Mouse (Mus musculus): ENCODE results near the gene Dennd4a. TPM values are rescaled to one million over a fixed set of nuclear protein-coding genes. Genes with fewer than 3 reads are reported as not detected.

Gene Dennd4a
- polyA plus RNA-seq, 1 experiment from 2014 or later: 7.6 TPM

DNA sequence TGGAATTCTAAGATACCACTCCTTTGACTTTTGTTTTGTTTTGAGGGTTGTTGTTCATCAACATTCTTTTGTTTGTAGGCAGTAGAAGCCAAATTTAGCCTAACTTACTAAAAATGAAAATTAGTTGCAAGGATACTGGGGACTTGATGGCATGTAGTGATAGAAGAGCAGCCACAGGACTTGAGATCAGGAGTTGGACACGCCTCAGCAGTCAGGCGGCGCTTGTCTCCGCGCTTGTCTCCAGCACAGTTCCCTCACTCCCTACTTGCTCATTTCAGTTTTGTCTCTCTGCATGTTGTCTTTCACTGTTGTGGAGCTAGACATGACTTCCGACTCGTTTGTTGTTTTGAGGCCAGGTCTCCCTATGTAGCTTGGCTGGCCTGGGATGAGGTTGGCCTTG lies 11.1 kb downstream of the Dennd4a start:
- WGBS: 92% methylated on average over 7 of the region's 7 CpGs
- ATAC-seq (ENCODE audit: insufficient number of reproducible peaks, low FRiP score, low TSS enrichment, low read depth): no peak
- Histone ChIP-seq H3K4me3 (no peak overlapping the region), H3K27me3 (no peaks in the 10 kb centered on the region), H3K4me2 (no peak overlapping the region), H3K36me3 (no peaks in the 10 kb centered on the region), H3K4me1 (no peaks in the 10 kb centered on the region), H3K27ac (no peak overlapping the region), H3K9ac (no peak overlapping the region), H3K9me3 (no peaks in the 10 kb centered on the region)

DNA sequence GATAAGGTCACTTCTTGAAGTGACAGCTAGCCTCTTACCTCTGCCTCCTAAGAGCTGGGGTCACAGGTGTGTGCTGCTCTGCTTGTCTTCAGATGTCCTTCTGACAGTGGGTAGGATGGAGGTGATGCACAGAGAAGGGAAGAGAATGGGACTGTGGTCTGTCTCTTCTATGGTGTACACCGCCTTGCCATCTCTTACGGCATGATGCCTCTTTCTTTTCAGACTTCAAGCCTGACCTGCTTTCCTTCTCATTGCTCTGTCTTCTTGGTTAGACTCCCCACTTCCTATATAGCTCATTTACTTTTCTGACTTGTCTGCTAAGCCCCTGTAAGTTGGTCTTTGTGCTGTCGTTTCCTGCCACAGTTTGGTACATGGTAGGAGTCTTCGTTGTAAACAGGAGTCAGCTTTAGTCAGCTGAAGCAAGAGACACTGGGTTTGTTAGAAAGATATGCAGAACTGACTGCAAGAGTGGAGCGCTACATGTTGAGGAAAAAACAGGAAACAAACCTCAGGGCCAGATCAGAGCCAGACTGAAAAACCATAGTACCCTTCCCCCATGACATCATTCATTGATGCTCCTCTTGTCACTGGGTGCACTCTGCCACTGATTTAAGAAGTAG lies 13.4 kb downstream of the Dennd4a start:
- H3K4me3 ChIP-seq: no peak overlapping the region
- H3K36me3 ChIP-seq: no peaks in the 10 kb centered on the region
- WGBS: 79% methylated on average over 5 of the region's 5 CpGs
- no peak overlapping the region for H3K27ac ChIP-seq
- ATAC-seq (ENCODE audit: insufficient number of reproducible peaks, low FRiP score, low TSS enrichment, low read depth): no peak
- H3K4me2 ChIP-seq: no peak overlapping the region
- no peaks in the 10 kb centered on the region for H3K27me3 ChIP-seq
- no peaks in the 10 kb centered on the region for H3K4me1 ChIP-seq
- no peak overlapping the region for H3K9ac ChIP-seq
- no peaks in the 10 kb centered on the region for H3K9me3 ChIP-seq

DNA sequence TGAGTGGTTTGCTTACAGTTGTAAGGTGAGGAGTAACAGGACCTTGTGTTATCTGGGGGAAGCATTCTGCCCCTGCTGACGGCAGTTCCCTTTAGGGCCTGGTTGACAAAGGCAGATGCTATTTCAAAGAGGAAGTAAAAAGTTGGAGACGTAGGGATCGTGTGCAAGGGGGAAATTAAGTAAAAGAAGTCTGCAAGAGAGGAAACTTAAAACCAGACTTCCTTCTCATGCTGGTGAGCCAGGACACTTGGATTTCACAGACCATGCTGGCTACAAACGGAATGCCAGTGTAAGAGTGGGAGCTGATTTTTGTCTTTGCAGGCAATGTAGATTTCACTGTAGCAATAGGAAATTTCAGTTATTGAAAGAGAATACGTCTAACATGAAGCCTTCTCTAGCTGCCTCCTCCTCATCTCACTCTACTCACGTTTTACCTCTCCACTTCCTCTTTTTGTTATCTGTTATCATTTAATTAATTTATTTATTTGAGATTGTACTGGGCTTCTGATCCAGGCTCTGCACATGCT lies 19.0 kb downstream of the Dennd4a start:
- no peak for ATAC-seq (ENCODE audit: insufficient number of reproducible peaks, low FRiP score, low TSS enrichment, low read depth)
- WGBS: 44% methylated on average over 6 of the region's 6 CpGs
- no peak overlapping the region for H3K4me3 ChIP-seq

DNA sequence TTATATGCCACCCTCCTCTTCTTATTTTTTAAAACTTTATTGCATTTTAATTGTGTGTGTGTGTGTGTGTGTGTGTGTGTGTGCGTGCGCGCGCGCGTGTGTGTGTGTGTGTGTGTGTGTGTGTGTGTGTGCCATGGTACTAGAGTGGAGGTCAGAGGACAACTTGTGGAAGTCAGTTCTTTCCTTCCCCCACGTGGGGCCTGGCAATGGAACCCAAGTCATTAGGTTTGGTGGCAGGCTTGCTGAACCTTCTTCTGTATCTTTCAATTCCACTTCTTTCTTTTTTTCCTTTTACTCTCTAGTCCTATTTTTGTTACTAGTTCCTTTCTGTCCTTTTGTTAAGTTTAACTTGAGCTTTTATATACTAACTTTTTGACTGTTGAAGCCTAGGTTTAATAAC lies 19.5 kb downstream of the Dennd4a start:
- 87% methylated on average over 7 of the region's 7 CpGs for WGBS
- H3K9me3 ChIP-seq: no peaks in the 10 kb centered on the region
- H3K27me3 ChIP-seq: no peaks in the 10 kb centered on the region
- no peak overlapping the region for H3K4me3 ChIP-seq
- H3K4me2 ChIP-seq: no peak overlapping the region
- H3K4me1 ChIP-seq: no peaks in the 10 kb centered on the region
- ATAC-seq (ENCODE audit: insufficient number of reproducible peaks, low FRiP score, low TSS enrichment, low read depth): no peak
- H3K9ac ChIP-seq: no peak overlapping the region
- no peak overlapping the region for H3K27ac ChIP-seq
- H3K36me3 ChIP-seq: no peaks in the 10 kb centered on the region

More for the DNA sequence above, 19.0 kb downstream of the Dennd4a start:
- H3K4me2 ChIP-seq: no peak overlapping the region
- no peak overlapping the region for H3K27ac ChIP-seq
- H3K9me3 ChIP-seq: no peaks in the 10 kb centered on the region
- no peaks in the 10 kb centered on the region for H3K4me1 ChIP-seq
- no peak overlapping the region for H3K9ac ChIP-seq
- H3K36me3 ChIP-seq: no peaks in the 10 kb centered on the region
- no peaks in the 10 kb centered on the region for H3K27me3 ChIP-seq

DNA sequence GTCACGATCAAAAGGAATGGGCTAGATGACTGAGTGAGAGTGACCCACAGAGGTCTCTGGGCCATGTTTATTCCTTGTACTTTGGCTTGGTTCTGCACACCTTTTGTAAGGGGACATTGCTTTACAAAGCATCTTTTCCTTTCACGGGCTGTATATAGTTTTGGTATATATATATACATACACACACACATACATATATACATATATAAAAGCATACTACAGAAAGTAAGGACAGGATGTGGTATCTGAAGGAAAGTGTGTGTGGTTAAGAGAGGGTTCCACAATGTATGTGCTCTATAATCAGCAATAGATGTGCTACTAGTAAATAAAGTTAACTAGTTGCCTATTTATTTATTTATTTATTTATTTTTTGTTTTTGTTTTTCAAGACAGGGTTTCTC lies 20.6 kb downstream of the Dennd4a start:
- Histone ChIP-seq H3K4me3 (no peak overlapping the region), H3K9me3 (no peaks in the 10 kb centered on the region), H3K36me3 (no peaks in the 10 kb centered on the region), H3K4me2 (no peak overlapping the region), H3K9ac (no peak overlapping the region), H3K4me1 (no peaks in the 10 kb centered on the region), H3K27ac (no peak overlapping the region), H3K27me3 (no peaks in the 10 kb centered on the region)
- WGBS: 91% methylated on average over 2 of the region's 2 CpGs
- no peak for ATAC-seq (ENCODE audit: insufficient number of reproducible peaks, low FRiP score, low TSS enrichment, low read depth)

DNA sequence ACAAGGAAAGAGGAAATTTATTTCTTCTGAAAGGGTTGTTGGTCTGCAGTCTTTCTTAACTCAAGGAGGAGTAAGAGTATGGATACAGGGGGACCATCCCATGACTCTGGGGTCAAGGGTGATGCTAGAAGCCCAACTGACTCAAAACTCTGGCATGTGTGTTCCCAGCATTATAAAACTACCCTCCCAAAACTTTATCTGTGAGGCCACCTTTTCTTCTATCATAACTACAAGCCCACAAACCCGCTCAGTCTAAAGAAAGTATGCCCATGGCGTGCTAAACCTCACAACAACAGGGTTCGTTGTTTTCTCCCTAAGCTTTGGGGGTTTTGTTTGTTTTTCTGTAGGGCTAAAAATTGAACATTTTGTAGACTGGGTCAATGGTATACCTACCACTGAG lies 23.3 kb downstream of the Dennd4a start:
- Histone ChIP-seq H3K9ac (no peak overlapping the region), H3K4me1 (no peaks in the 10 kb centered on the region), H3K9me3 (no peaks in the 10 kb centered on the region), H3K27ac (no peak overlapping the region), H3K4me3 (no peak overlapping the region), H3K27me3 (no peaks in the 10 kb centered on the region), H3K4me2 (no peak overlapping the region), H3K36me3 (0 out of 2 replicates have a peak, but pooled peaks cover 2% of the 10 kb centered on the region)
- 95% methylated on average over 3 of the region's 3 CpGs for WGBS
- no peak for ATAC-seq (ENCODE audit: insufficient number of reproducible peaks, low FRiP score, low TSS enrichment, low read depth)

DNA sequence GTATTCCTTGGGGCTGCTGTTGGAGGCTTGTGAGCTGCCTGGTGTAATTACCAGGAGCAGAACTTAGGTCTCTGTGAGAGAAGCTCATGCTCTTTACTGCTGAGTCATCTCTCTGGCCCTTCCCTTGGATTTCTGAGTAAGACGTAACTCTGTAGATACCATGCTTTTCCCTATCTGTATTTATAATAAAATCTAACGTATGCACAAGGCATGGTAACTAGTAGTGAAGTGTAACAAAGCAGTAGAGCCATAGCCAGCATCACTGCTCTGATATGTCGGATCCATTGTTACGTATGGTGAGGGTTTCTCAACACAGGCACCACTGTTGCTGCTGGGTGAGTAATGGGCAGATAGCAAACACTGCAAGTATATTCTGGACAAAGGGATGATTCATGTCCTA lies 34.2 kb downstream of the Dennd4a start:
- WGBS: 87% methylated on average over 4 of the region's 4 CpGs
- Histone ChIP-seq H3K9ac (no peak overlapping the region), H3K27ac (no peak overlapping the region)

DNA sequence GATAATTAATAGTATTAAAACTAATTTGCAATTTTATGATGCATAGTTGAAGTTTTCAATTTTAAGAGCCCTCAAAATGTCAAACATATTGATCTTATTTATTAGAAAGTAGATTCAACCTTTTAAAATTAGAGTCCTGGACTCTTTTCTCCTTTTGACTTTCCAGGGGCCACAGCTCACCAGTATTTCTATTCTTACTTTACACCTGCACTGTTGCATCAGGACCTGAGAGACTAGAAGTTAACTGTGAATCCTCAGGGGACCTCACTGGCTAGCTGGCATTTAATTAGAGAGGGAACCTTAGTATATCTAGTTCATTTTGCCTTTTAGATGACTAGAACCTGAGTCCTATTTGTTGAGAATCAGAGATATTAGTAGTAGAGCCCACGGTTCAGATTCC lies 38.4 kb downstream of the Dennd4a start:
- Histone ChIP-seq H3K36me3 (0 out of 2 replicates have a peak, but pooled peaks cover 5% of the 10 kb centered on the region), H3K4me2 (no peak overlapping the region), H3K4me3 (no peak overlapping the region), H3K27me3 (no peaks in the 10 kb centered on the region), H3K27ac (no peak overlapping the region), H3K9ac (no peak overlapping the region), H3K4me1 (no peaks in the 10 kb centered on the region), H3K9me3 (no peaks in the 10 kb centered on the region)
- ATAC-seq (ENCODE audit: insufficient number of reproducible peaks, low FRiP score, low TSS enrichment, low read depth): no peak
- WGBS: 96% methylated on average over 1 of the region's 1 CpGs

More for the DNA sequence above, 34.2 kb downstream of the Dennd4a start:
- no peaks in the 10 kb centered on the region for H3K27me3 ChIP-seq
- H3K9me3 ChIP-seq: no peaks in the 10 kb centered on the region
- H3K4me3 ChIP-seq: no peak overlapping the region
- H3K4me2 ChIP-seq: no peak overlapping the region
- peaks cover 15% of the 10 kb centered on the region; the same call in 1 of the 2 replicates for H3K36me3 ChIP-seq
- no peak for ATAC-seq (ENCODE audit: insufficient number of reproducible peaks, low FRiP score, low TSS enrichment, low read depth)
- no peaks in the 10 kb centered on the region for H3K4me1 ChIP-seq

DNA sequence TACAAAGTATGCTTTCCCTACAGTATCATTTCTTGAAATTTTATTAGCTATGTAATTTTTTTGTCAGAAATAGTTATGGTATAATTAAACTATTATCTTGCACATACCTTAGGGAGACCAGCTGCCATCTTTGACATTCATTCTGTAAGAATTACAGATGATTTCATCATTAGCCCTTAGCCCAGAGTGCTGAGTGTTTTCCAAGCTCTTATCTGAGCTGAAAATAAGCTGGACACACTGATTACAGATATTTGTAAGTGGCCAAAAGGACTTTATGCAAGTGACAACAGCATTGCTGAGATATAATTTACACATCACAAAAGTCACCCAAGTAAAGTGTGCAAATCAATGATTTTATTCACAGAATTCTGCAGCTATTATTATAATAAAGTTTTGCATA lies 48.9 kb downstream of the Dennd4a start:
- Histone ChIP-seq H3K4me3 (no peak overlapping the region), H3K4me2 (no peak overlapping the region), H3K9me3 (no peaks in the 10 kb centered on the region), H3K36me3 (peaks cover 10% of the 10 kb centered on the region; the same call in 1 of the 2 replicates), H3K4me1 (no peaks in the 10 kb centered on the region), H3K9ac (no peak overlapping the region), H3K27me3 (no peaks in the 10 kb centered on the region), H3K27ac (no peak overlapping the region)
- ATAC-seq (ENCODE audit: insufficient number of reproducible peaks, low FRiP score, low TSS enrichment, low read depth): no peak

DNA sequence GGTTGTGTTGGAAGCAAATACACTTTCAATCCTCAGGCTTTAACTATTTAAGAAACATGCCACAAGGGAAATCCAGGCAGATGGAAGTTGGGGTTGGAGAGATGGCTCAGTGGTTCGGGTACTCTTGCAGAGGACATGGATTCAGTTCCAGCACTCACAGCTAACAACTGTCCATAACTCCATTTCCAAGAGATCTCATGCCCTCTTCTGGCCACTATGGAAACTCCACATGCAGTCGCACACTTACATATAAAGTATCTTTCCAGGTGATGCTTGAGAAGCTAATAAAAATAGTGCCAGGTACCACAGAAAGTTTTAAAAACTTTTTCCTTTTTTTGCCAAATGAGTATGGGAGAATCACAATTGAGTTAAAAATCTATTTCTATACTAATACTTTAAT lies 51.5 kb downstream of the Dennd4a start:
- ATAC-seq (ENCODE audit: insufficient number of reproducible peaks, low FRiP score, low TSS enrichment, low read depth): no peak
- no peak overlapping the region for H3K4me2 ChIP-seq
- 82% methylated on average over 2 of the region's 2 CpGs for WGBS
- no peak overlapping the region for H3K9ac ChIP-seq
- H3K4me1 ChIP-seq: no peaks in the 10 kb centered on the region
- H3K9me3 ChIP-seq: no peaks in the 10 kb centered on the region
- no peaks in the 10 kb centered on the region for H3K27me3 ChIP-seq
- no peak overlapping the region for H3K4me3 ChIP-seq
- H3K27ac ChIP-seq: no peak overlapping the region
- peaks cover 10% of the 10 kb centered on the region; the same call in 1 of the 2 replicates for H3K36me3 ChIP-seq

DNA sequence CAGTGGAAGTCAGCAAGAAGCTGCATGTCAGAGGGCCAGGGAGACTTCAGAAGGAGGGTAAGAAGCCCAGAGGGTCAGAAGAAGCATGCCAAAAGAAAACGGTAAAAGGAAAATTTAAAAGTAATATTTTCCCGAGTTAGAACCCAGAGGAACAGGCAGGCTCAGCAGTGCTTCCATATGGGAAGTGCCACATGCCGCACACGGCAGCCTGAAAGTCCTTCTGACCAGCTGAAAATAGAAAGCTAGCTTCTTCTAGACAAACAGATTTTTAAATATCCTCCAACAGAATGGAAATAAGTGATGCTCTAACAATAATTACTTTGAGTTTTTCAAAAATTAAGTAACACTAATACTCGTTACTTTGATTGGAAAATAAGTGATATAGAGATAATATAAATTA lies 74.9 kb downstream of the Dennd4a start:
- no peaks in the 10 kb centered on the region for H3K9me3 ChIP-seq
- no peaks in the 10 kb centered on the region for H3K4me1 ChIP-seq
- no peak overlapping the region for H3K4me2 ChIP-seq
- 65% methylated on average over 5 of the region's 5 CpGs for WGBS
- H3K9ac ChIP-seq: no peak overlapping the region
- 0 out of 2 replicates have a peak, but pooled peaks cover 3% of the 10 kb centered on the region for H3K36me3 ChIP-seq
- H3K27ac ChIP-seq: no peak overlapping the region
- no peak overlapping the region for H3K4me3 ChIP-seq
- H3K27me3 ChIP-seq: no peaks in the 10 kb centered on the region
- ATAC-seq (ENCODE audit: insufficient number of reproducible peaks, low FRiP score, low TSS enrichment, low read depth): no peak

DNA sequence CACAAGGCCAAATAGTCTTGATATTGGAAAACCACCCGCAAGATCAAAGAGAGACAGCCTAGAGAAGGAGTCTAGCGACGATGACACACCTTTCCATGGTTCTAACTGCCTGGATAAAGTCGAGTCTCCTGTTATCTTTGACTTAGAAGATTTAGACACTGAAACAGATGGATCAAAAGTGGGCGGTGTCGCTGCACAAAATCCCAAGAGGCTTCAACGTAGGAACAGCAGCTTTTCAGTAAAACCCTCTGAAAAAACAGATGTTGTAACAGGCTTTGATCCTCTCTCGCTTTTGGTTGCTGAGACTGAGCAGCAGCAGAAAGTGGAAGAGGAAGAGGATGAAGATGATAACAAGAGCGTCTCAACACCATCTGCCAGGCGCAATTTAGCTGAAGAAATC lies 85.5 kb downstream of the Dennd4a start:
- H3K4me1 ChIP-seq: no peaks in the 10 kb centered on the region
- 80% methylated on average over 10 of the region's 10 CpGs for WGBS

More for the DNA sequence above, 85.5 kb downstream of the Dennd4a start:
- no peak overlapping the region for H3K27ac ChIP-seq
- no peak overlapping the region for H3K4me3 ChIP-seq
- no peak overlapping the region for H3K9ac ChIP-seq
- ATAC-seq (ENCODE audit: insufficient number of reproducible peaks, low FRiP score, low TSS enrichment, low read depth): no peak
- no peak overlapping the region for H3K4me2 ChIP-seq
- no peaks in the 10 kb centered on the region for H3K9me3 ChIP-seq
- H3K36me3 ChIP-seq: peaks cover 31% of the 10 kb centered on the region; the same call in 1 of the 2 replicates
- H3K27me3 ChIP-seq: no peaks in the 10 kb centered on the region

Data from limb, embryonic 15.5 days (tissue).